Mouse (Mus musculus) heart, postnatal 10 days (tissue): ENCODE data around the gene Irgm1. TPM values are rescaled to one million over a fixed set of nuclear protein-coding genes. Genes with fewer than 3 reads are reported as not detected.

Experiments used
- DNase-seq, 2 experiments: peaks; one replicate each; pipeline ENCODE4 v3.0.0; 2021
- intact Hi-C: fragments of 180-260 bp; cut with DNase I; formaldehyde crosslinking; loops from one replicate; pipeline ENCODE4 v1.15.1; 2025
- total RNA-seq, 2 experiments: library from RNA; stranded (reverse); gene quantifications; 2 replicates each; pipeline ENCODE4 v1.2.3; 2021

Gene Irgm1
- total RNA-seq, 2 experiments from 2014 or later: 6.5 to 9.5 TPM

DNA sequence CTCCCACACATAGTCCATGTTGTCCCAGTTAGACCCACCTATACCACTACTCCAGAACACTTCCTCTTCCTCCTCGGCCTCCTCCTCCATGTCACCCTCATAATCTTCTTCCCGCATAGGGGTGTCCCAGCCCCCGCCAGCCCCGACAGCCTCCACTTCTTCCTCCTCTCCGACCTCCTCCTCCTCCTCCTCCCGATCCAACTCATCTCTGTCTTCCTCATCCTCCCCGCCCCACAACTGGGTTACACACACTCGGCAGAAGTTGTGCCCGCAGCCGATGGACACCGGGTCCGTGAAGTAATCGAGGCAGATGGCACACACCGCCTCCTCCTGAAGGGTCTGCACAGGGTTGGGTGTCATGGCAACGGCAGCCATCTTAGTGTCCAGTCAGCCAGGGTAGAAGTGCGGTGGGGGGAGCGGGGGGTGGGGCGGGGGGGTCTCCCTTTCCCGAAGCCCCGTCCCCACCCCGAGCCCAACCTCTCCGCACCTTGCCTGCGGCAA is 55.2 kb downstream of the Irgm1 start:
- intact Hi-C loops: loop anchor here (1.0 kb wide), 1 partner anchor 15 kb away; no protein-coding TSS in a partner anchor
- peak; percentile 41 to 66 for DNase-seq

DNA sequence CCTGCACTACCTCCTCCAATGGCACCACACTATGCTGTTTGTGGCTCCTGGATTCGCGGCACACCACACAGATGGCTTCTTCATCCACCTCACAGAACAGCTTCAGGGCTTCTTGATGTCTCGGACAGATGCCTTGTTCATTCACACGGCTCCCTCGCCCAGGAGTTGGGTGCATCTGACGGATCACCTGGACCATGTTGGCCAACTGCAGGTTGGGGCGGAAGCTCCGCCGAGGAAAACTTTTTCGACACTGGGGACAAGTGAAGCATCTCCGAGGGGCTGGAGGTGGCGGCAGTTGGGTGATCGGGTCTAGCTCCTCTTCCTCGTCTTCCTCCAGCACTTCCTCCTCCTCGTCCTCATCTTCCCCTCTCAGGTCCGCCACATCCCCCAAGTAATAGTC is 55.6 kb downstream of the Irgm1 start:
- intact Hi-C loops: loop anchor here (1.0 kb wide), 1 partner anchor 15 kb away; no protein-coding TSS in a partner anchor

GRCm38 (mm10) chr11:48813782-48814181 is 57.7 kb downstream of the Irgm1 start:
- intact Hi-C loops: no loop called here
- DNase-seq: no peak

More for the DNA sequence above, 55.6 kb downstream of the Irgm1 start:
- no peak for DNase-seq

Other genes with a start within 250 kb of the Irgm1 start
- 100 to 1,000 TPM; 530 to 563 TPM for gene Rack1, start 71.4 kb downstream of the Irgm1 start, total RNA-seq
- gene Trim41, start 54.3 kb downstream of the Irgm1 start, total RNA-seq: 10 to 100 TPM; 27.9 to 30.1 TPM
- 10 to 100 TPM; 10.1 to 12.8 TPM for gene Trim7, start 45.5 kb downstream of the Irgm1 start, total RNA-seq
- gene Gm12184, start 45.0 kb downstream of the Irgm1 start, total RNA-seq: 1 to 10 TPM; 2.9 to 5.0 TPM
- gene Gm5431, start 30.5 kb upstream of the Irgm1 start, total RNA-seq: under 1 TPM; 0.50 to 0.65 TPM
- 1 to 10 TPM; 2.4 to 3.6 TPM for gene Psme2b, start 74.5 kb upstream of the Irgm1 start, total RNA-seq
- gene Olfr56, start 107.2 kb upstream of the Irgm1 start, total RNA-seq: under 1 TPM; 0.14 to 0.17 TPM
- gene 9930111J21Rik1, start 107.7 kb upstream of the Irgm1 start, total RNA-seq: 1 to 10 TPM; 3.4 to 4.7 TPM
- under 1 TPM; 0.17 to 0.45 TPM for gene Gm12185, start 120.5 kb upstream of the Irgm1 start, total RNA-seq
- under 1 TPM; 0.53 to 0.55 TPM for gene Tgtp1, start 122.5 kb upstream of the Irgm1 start, total RNA-seq
- gene 9930111J21Rik2, start 179.6 kb upstream of the Irgm1 start, total RNA-seq: 1 to 10 TPM; 6.8 to 7.3 TPM
- gene Tgtp2, start 192.5 kb upstream of the Irgm1 start, total RNA-seq: not detected
- 1 to 10 TPM; 1.7 to 2.2 TPM for gene Ifi47, start 204.9 kb upstream of the Irgm1 start, total RNA-seq
- gene Olfr1396, start 243.2 kb upstream of the Irgm1 start, total RNA-seq: 1 to 10 TPM; 1.1 to 1.5 TPM